Mouse (Mus musculus): ENCODE results near the gene Olfr508. TPM values are rescaled to one million over a fixed set of nuclear protein-coding genes. Genes with fewer than 3 reads are reported as not detected.

The Olfr508 gene
- polyA plus RNA-seq, 1 experiment from 2014 or later: not detected

GRCm38 (mm10) chr7:108666118-108666517 is 36.3 kb downstream of the Olfr508 start, which contains the start of gene Olfr510:
Gene Olfr510 (plus strand): TSS chr7:108666418.
- Histone ChIP-seq H3K27me3 (ENCODE audit: control insufficient read depth, insufficient read depth, low read length) (no peaks in the 10 kb centered on the region), H3K36me3 (ENCODE audit: control insufficient read depth, insufficient read depth, low read length) (no peaks in the 10 kb centered on the region), H3K4me3 (ENCODE audit: low read depth, low read length) (no peak within 1 kb of the TSS), H3K4me2 (replicated peaks; ENCODE audit: low read depth, low read length) (no peak within 1 kb of the TSS), H3K27ac (ENCODE audit: low read depth, low read length) (no peak within 1 kb of the TSS), H3K9ac (ENCODE audit: low read depth, low read length) (no peak within 1 kb of the TSS), H3K9me3 (ENCODE audit: control insufficient read depth, low read length) (no peaks in the 10 kb centered on the region), H3K4me1 (replicated peaks; ENCODE audit: control insufficient read depth, insufficient read depth, low read length) (no peaks in the 10 kb centered on the region)
- ATAC-seq (ENCODE audit: low FRiP score): no peak
- no peak for DNase-seq (ENCODE audit: low spot score)
- 89% methylated on average over 1 of the region's 1 CpGs for WGBS

- Histone ChIP-seq H3K9me3 (ENCODE audit: control insufficient read depth, low read length) (no peaks in the 10 kb centered on the region), H3K4me1 (replicated peaks; ENCODE audit: control insufficient read depth, insufficient read depth, low read length) (no peaks in the 10 kb centered on the region), H3K9ac (ENCODE audit: low read depth, low read length) (no peak overlapping the region), H3K27ac (ENCODE audit: low read depth, low read length) (no peak overlapping the region), H3K4me3 (ENCODE audit: low read depth, low read length) (no peak overlapping the region), H3K27me3 (ENCODE audit: control insufficient read depth, insufficient read depth, low read length) (no peaks in the 10 kb centered on the region), H3K36me3 (ENCODE audit: control insufficient read depth, insufficient read depth, low read length) (no peaks in the 10 kb centered on the region), H3K4me2 (replicated peaks; ENCODE audit: low read depth, low read length) (no peak overlapping the region)
- WGBS: 84% methylated on average over 1 of the region's 1 CpGs
- ATAC-seq (ENCODE audit: low FRiP score) (no peak), DNase-seq (ENCODE audit: low spot score) (no peak)
These were observed 41.3 kb downstream of the Olfr508 start for GRCm38 (mm10) chr7:108671058-108671457.

DNA sequence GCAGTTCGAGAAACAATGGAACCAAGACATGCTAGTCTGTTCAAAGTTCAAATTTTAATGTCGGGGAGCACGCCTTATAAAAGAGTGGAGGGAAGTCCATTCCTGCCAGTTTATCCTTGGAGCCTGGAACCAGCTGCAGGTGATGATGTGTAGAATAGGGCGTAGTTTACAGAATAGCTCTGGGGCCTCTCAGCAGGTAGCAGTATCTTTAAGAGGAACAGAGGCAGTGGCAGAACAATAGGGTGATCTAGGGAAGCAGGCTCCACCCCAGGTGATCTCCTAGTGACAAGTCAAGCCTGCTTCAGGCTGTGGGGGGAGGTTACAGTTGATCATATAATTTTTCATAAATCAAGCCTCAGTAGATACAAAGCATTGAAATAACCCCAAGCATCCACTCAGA is 49.1 kb downstream of the Olfr508 start:
- H3K4me3 ChIP-seq (ENCODE audit: low read depth, low read length): no peak overlapping the region
- ATAC-seq (ENCODE audit: low FRiP score) (no peak), DNase-seq (ENCODE audit: low spot score) (no peak)
- H3K27me3 ChIP-seq (ENCODE audit: control insufficient read depth, insufficient read depth, low read length): no peaks in the 10 kb centered on the region
- 86% methylated on average over 4 of the region's 4 CpGs for WGBS
- H3K9ac ChIP-seq (ENCODE audit: low read depth, low read length): no peak overlapping the region
- H3K4me1 ChIP-seq (replicated peaks; ENCODE audit: control insufficient read depth, insufficient read depth, low read length): no peaks in the 10 kb centered on the region
- no peak overlapping the region for H3K27ac ChIP-seq (ENCODE audit: low read depth, low read length)
- H3K36me3 ChIP-seq (ENCODE audit: control insufficient read depth, insufficient read depth, low read length): no peaks in the 10 kb centered on the region
- no peak overlapping the region for H3K4me2 ChIP-seq (replicated peaks; ENCODE audit: low read depth, low read length)
- no peaks in the 10 kb centered on the region for H3K9me3 ChIP-seq (ENCODE audit: control insufficient read depth, low read length)

Other genes starting within 250 kb of the Olfr508 start
- gene Olfr495, start 236.8 kb upstream of the Olfr508 start, polyA plus RNA-seq (2014; fragmentation: Nextera tagmentation; extraction: Ambion mirVana): not detected in 2 replicates
- not detected in 2 replicates for gene Olfr497, start 209.6 kb upstream of the Olfr508 start, polyA plus RNA-seq (2014; fragmentation: Nextera tagmentation; extraction: Ambion mirVana)
- gene Olfr498, start 164.7 kb upstream of the Olfr508 start, polyA plus RNA-seq (2014; fragmentation: Nextera tagmentation; extraction: Ambion mirVana): not detected in 2 replicates
- not detected in 2 replicates for gene Olfr502, start 104.9 kb upstream of the Olfr508 start, polyA plus RNA-seq (2014; fragmentation: Nextera tagmentation; extraction: Ambion mirVana)
- not detected in 2 replicates for gene Olfr503, start 85.5 kb upstream of the Olfr508 start, polyA plus RNA-seq (2014; fragmentation: Nextera tagmentation; extraction: Ambion mirVana)
- gene Olfr504, start 64.2 kb upstream of the Olfr508 start, polyA plus RNA-seq (2014; fragmentation: Nextera tagmentation; extraction: Ambion mirVana): not detected in 2 replicates
- gene Olfr506, start 19.2 kb upstream of the Olfr508 start, polyA plus RNA-seq (2014; fragmentation: Nextera tagmentation; extraction: Ambion mirVana): not detected in 2 replicates
- not detected in 2 replicates for gene Olfr507, start 8.2 kb upstream of the Olfr508 start, polyA plus RNA-seq (2014; fragmentation: Nextera tagmentation; extraction: Ambion mirVana)
- not detected in 2 replicates for gene Olfr509, start 21.9 kb downstream of the Olfr508 start, polyA plus RNA-seq (2014; fragmentation: Nextera tagmentation; extraction: Ambion mirVana)
- not detected in 2 replicates for gene Olfr510, start 36.4 kb downstream of the Olfr508 start, polyA plus RNA-seq (2014; fragmentation: Nextera tagmentation; extraction: Ambion mirVana)
- gene Olfr512, start 83.3 kb downstream of the Olfr508 start, polyA plus RNA-seq (2014; fragmentation: Nextera tagmentation; extraction: Ambion mirVana): not detected in 2 replicates
- not detected in 2 replicates for gene Olfr513, start 121.0 kb downstream of the Olfr508 start, polyA plus RNA-seq (2014; fragmentation: Nextera tagmentation; extraction: Ambion mirVana)
- gene Olfr514, start 196.0 kb downstream of the Olfr508 start, polyA plus RNA-seq (2014; fragmentation: Nextera tagmentation; extraction: Ambion mirVana): not detected in 2 replicates
- not detected in 2 replicates for gene Olfr516, start 220.5 kb downstream of the Olfr508 start, polyA plus RNA-seq (2014; fragmentation: Nextera tagmentation; extraction: Ambion mirVana)
- not detected in 2 replicates for gene Olfr517, start 242.4 kb downstream of the Olfr508 start, polyA plus RNA-seq (2014; fragmentation: Nextera tagmentation; extraction: Ambion mirVana)